Mouse (Mus musculus) limb, embryonic 11.5 days (tissue): Measurements from ENCODE around the gene Adam29. TPM values are rescaled to one million over a fixed set of nuclear protein-coding genes. Genes with fewer than 3 reads are reported as not detected.

Source experiments
- ATAC-seq: fragments of 200-750 bp; cut with Nextera tagmentation; 2 replicates; pipeline ENCODE4 v1.8.0; 2017; ENCODE audit warnings: low read depth; ENCODE audit not compliant: insufficient number of reproducible peaks, low FRiP score, low TSS enrichment
- DNase-seq: peaks from one replicate; pipeline ENCODE4 v3.0.0-alpha.2; 2015; ENCODE audit warnings: low spot score
- H3K27ac ChIP-seq: fragments of 300-500 bp; sonication (generic); replicated peaks from 2 replicates; pipeline ENCODE4 v1.5.1; 2014; ENCODE audit warnings: low read depth, mild to moderate bottlenecking, low read length
- H3K27me3 ChIP-seq: fragments of 300-500 bp; sonication (generic); 2 replicates; pipeline ENCODE4 v1.6.1; 2014; ENCODE audit warnings: mild to moderate bottlenecking, low read length, mixed read lengths; ENCODE audit not compliant: control insufficient read depth, insufficient read depth
- H3K36me3 ChIP-seq: fragments of 300-500 bp; sonication (generic); 2 replicates; pipeline ENCODE4 v1.6.1; 2014; ENCODE audit warnings: mild to moderate bottlenecking, low read length, moderate library complexity, mixed read lengths; ENCODE audit not compliant: control insufficient read depth, insufficient read depth
- H3K4me1 ChIP-seq: fragments of 300-500 bp; sonication (generic); 2 replicates; pipeline ENCODE4 v1.6.1; 2014; ENCODE audit warnings: low read length, mixed read lengths; ENCODE audit not compliant: control insufficient read depth, insufficient read depth
- H3K4me2 ChIP-seq: fragments of 300-500 bp; sonication (generic); 2 replicates; pipeline ENCODE4 v1.6.1; 2014; ENCODE audit warnings: low read depth, mild to moderate bottlenecking, moderate library complexity; ENCODE audit not compliant: severe bottlenecking
- H3K4me3 ChIP-seq: fragments of 300-500 bp; sonication (generic); 2 replicates; pipeline ENCODE4 v1.5.1; 2014; ENCODE audit warnings: low read depth, low read length
- H3K9ac ChIP-seq: fragments of 300-500 bp; sonication (generic); 2 replicates; pipeline ENCODE4 v1.6.1; 2014; ENCODE audit warnings: mild to moderate bottlenecking, low read length
- H3K9me3 ChIP-seq: fragments of 300-500 bp; sonication (generic); 2 replicates; pipeline ENCODE4 v1.6.1; 2016; ENCODE audit warnings: low read length; ENCODE audit not compliant: control insufficient read depth
- whole genome bisulfite sequencing: fragments of 180-500 bp; shearing (Covaris S2); extraction: QIAGEN DNeasy Blood & Tissue Kit; methylation state at CpG from one replicate; pipeline ENCODE4 v1.1.7; 2014; 5-methylcytosine and 5-hydroxymethylcytosine counted together
- polyA plus RNA-seq: library from polyadenylated mRNA; unstranded; fragments of >200 nt; fragmentation: Nextera tagmentation; extraction: Ambion mirVana; gene quantifications from 2 replicates; pipeline ENCODE4 v1.2.1, GENCODE M21; 2014

Adam29 gene
- polyA plus RNA-seq: not detected in 2 replicates

- no peak for ATAC-seq
- Histone ChIP-seq H3K4me1 (no peaks in the 10 kb centered on the region), H3K27me3 (no peaks in the 10 kb centered on the region)
Observed at GRCm38 (mm10) chr8:55906848-55907247, at the start of gene Adam29. Gene Adam29, minus strand, starts transcription at chr8:55906948.

DNA sequence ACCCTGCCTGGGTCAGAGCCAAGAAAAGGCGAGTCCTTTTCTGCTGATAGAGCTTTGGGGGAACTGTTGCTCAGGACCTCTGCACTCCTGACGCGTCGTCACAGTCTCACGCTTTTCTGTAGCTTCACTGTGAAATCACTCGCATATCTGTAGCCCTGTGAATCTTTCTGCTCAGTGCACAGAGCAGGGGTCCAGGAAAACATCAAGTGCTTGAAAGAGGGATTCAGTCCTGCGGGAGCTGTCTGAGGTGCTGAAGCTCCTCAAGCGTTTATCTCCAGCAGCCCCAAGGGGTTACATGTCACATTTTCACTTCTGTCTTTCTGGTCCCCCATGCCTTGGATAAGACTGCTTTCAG lies 33.8 kb upstream of the Adam29 start:
- no peaks in the 10 kb centered on the region for H3K36me3 ChIP-seq
- H3K27ac ChIP-seq: no peak overlapping the region
- WGBS: 1% methylated on average over 8 of the region's 8 CpGs
- peak; percentile 60 for ATAC-seq
- no peaks in the 10 kb centered on the region for H3K27me3 ChIP-seq
- no peak overlapping the region for H3K4me3 ChIP-seq
- H3K9me3 ChIP-seq: no peaks in the 10 kb centered on the region
- DNase-seq: peak; percentile 83
- H3K9ac ChIP-seq: no peak overlapping the region
- H3K4me2 ChIP-seq: peak overlapping the region; percentile 39
- H3K4me1 ChIP-seq: peaks cover 4% of the 10 kb centered on the region; the same call in 1 of the 2 replicates

More at GRCm38 (mm10) chr8:55906848-55907247, at the start of gene Adam29:
- H3K9me3 ChIP-seq: no peaks in the 10 kb centered on the region
- H3K9ac ChIP-seq: no peak within 1 kb of the TSS
- no peak for DNase-seq
- no peak within 1 kb of the TSS for H3K4me3 ChIP-seq
- 88% methylated on average over 1 of the region's 1 CpGs for WGBS
- no peaks in the 10 kb centered on the region for H3K36me3 ChIP-seq
- no peak within 1 kb of the TSS for H3K27ac ChIP-seq
- H3K4me2 ChIP-seq: no peak within 1 kb of the TSS

DNA sequence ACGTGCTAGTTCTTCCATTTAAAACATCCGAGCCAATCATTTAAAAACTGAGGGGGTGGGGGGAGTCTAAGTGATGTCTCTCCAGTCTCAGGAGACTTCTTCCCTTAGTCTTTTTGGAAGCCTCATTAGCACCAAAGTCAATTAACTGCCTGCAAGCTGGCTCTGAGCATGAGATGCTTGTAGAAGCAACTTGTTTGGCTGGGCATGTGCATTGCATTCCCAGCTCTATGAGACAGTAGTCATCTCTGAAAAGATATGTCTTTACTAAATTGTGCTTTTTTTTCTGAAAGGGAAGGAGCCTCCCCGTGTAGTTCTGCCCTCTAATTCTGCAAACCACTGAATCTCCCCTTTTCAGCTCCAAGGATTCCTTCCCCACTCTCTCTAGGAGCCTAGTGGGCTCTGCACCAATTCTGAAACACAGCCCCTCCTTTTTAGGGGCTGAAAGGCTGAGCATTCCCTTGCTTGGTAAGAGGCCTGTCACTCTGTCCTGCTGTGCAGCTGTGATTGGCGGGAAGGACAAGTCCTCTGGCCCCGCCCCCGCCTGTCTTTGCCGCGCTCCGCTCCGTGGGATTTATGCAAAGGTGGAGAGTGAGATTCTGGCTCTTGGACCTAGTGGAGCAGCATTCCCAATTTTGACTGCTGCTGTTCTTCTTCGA lies 33.2 kb upstream of the Adam29 start, which contains the start of gene Glra3:
TSS of gene Glra3 (plus strand) at position 591 of the 656 bp plus-strand sequence.
- Histone ChIP-seq H3K9me3 (no peaks in the 10 kb centered on the region), H3K36me3 (no peaks in the 10 kb centered on the region), H3K9ac (no peak within 1 kb of the TSS), H3K4me1 (peaks cover 4% of the 10 kb centered on the region; the same call in 1 of the 2 replicates), H3K4me2 (peak within 1 kb of the TSS; percentile 39), H3K27me3 (no peaks in the 10 kb centered on the region), H3K27ac (no peak within 1 kb of the TSS), H3K4me3 (no peak within 1 kb of the TSS)
- 14% methylated on average over 11 of the region's 11 CpGs for WGBS
- DNase-seq (no peak), ATAC-seq (peak; percentile 44)

Other genes with a start within 250 kb of the Adam29 start
- gene Glra3, start 33.5 kb upstream of the Adam29 start, polyA plus RNA-seq: 0.06 TPM in 1 of 2 replicates, not detected in the other